Mouse (Mus musculus): ENCODE data around the gene Gm7682.
"Not testable (repeated sequence)": the region's sequence is repeated elsewhere in the genome, so short reads cannot be mapped to it uniquely, and the experiment has no call there.

Gm7682 gene

DNA sequence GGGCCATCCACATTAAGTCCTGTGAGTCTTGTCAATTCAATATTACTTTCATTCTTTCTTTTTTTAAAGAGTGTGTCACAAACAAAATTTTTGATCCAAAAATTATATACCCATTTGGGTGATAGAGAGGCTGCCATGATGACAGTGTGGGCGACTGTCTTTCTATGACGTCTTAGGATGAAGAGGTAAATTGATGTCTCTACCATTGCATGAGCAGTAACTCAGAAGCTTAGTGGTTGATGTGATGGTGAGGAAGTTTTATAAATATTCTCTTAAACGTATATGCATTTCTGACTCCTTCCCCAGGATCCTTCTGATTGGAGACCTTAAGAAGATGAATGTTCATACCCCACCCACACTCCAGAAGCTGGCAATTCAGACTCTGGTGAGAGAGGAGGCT lies at the start of gene Gm7682:
TSS of gene Gm7682 (plus strand) at position 301 of the 400 bp plus-strand sequence.
- not testable (repeated sequence) for DNase-seq (ENCODE audit: low read depth)
